Mouse (Mus musculus): Measurements from ENCODE around the gene Rps13. TPM values are rescaled to one million over a fixed set of nuclear protein-coding genes. Genes with fewer than 3 reads are reported as not detected.

Rps13 gene
- polyA plus RNA-seq, 1 experiment from 2014 or later, result 816 TPM

DNA sequence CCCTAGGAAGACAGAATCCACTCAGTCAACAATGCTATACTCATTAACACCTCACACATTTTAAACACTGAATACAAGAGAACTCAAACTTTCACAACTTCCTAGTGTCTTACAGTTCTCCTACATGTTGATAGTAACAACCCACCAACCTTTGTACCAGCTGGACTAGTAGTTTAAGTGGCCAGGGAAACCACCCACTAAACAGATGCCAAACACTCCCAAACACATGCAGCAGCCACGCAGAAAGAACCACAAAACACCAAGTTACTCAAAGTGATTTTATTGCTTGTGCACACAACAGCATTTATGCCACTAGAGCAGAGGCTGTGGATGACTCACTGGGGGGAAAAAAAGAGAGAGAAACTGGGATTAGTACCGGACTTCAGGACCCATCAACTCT, 2.7 kb downstream of the Rps13 start:
- H3K4me2 ChIP-seq (ENCODE audit: low read length), result no peak overlapping the region
- ATAC-seq (replicated peaks; ENCODE audit: low FRiP score, low read depth) (no peak), DNase-seq (ENCODE audit: low spot score) (no peak)
- no peaks in the 10 kb centered on the region for H3K9me3 ChIP-seq (replicated peaks; ENCODE audit: low read length)
- no peak overlapping the region for H3K9ac ChIP-seq (ENCODE audit: low read depth, low read length)
- no peaks in the 10 kb centered on the region for H3K27me3 ChIP-seq (ENCODE audit: insufficient read depth, low read length)
- 91% methylated on average over 2 of the region's 2 CpGs for WGBS
- H3K36me3 ChIP-seq (ENCODE audit: insufficient read depth, low read length), result peaks cover 28% of the 10 kb centered on the region
- no peak overlapping the region for H3K4me3 ChIP-seq (replicated peaks; ENCODE audit: low read depth, low read length)
- H3K4me1 ChIP-seq (replicated peaks; ENCODE audit: insufficient read depth, low read length), result 0 out of 2 replicates have a peak, but pooled peaks cover 4% of the 10 kb centered on the region
- no peak overlapping the region for H3K27ac ChIP-seq
- TF ChIP-seq CTCF (IDR thresholded peaks at IDR 0.05; ENCODE audit: low read depth), result no peak

- Histone ChIP-seq H3K4me1 (replicated peaks; ENCODE audit: insufficient read depth, low read length) (0 out of 2 replicates have a peak, but pooled peaks cover 4% of the 10 kb centered on the region), H3K27ac (no peak overlapping the region), H3K9ac (ENCODE audit: low read depth, low read length) (no peak overlapping the region), H3K4me2 (ENCODE audit: low read length) (no peak overlapping the region), H3K27me3 (ENCODE audit: insufficient read depth, low read length) (no peaks in the 10 kb centered on the region), H3K4me3 (replicated peaks; ENCODE audit: low read depth, low read length) (no peak overlapping the region), H3K9me3 (replicated peaks; ENCODE audit: low read length) (no peaks in the 10 kb centered on the region), H3K36me3 (ENCODE audit: insufficient read depth, low read length) (peaks cover 28% of the 10 kb centered on the region)
- no peak for TF ChIP-seq CTCF (IDR thresholded peaks at IDR 0.05; ENCODE audit: low read depth)
- WGBS, result 87% methylated on average over 4 of the region's 4 CpGs
- no peak for ATAC-seq (replicated peaks; ENCODE audit: low FRiP score, low read depth)
- DNase-seq (ENCODE audit: low spot score), result no peak
Observed at GRCm38 (mm10) chr7:116329858-116330257, 4.1 kb downstream of the Rps13 start.

- 72% methylated on average over 7 of the region's 7 CpGs for WGBS
- no peak for TF ChIP-seq CTCF (IDR thresholded peaks at IDR 0.05; ENCODE audit: low read depth)
- Histone ChIP-seq H3K27me3 (ENCODE audit: insufficient read depth, low read length) (no peaks in the 10 kb centered on the region), H3K4me1 (replicated peaks; ENCODE audit: insufficient read depth, low read length) (0 out of 2 replicates have a peak, but pooled peaks cover 4% of the 10 kb centered on the region), H3K4me2 (ENCODE audit: low read length) (no peak overlapping the region), H3K27ac (no peak overlapping the region), H3K4me3 (replicated peaks; ENCODE audit: low read depth, low read length) (no peak overlapping the region), H3K36me3 (ENCODE audit: insufficient read depth, low read length) (peaks cover 28% of the 10 kb centered on the region), H3K9me3 (replicated peaks; ENCODE audit: low read length) (no peaks in the 10 kb centered on the region), H3K9ac (ENCODE audit: low read depth, low read length) (no peak overlapping the region)
- DNase-seq (ENCODE audit: low spot score), result no peak
- no peak for ATAC-seq (replicated peaks; ENCODE audit: low FRiP score, low read depth)
Observed at GRCm38 (mm10) chr7:116328777-116329176, 5.2 kb downstream of the Rps13 start.

- H3K9ac ChIP-seq (ENCODE audit: low read depth, low read length), result no peak overlapping the region
- peaks cover 28% of the 10 kb centered on the region for H3K36me3 ChIP-seq (ENCODE audit: insufficient read depth, low read length)
- H3K4me3 ChIP-seq (replicated peaks; ENCODE audit: low read depth, low read length), result no peak overlapping the region
- H3K9me3 ChIP-seq (replicated peaks; ENCODE audit: low read length), result no peaks in the 10 kb centered on the region
- no peak overlapping the region for H3K27ac ChIP-seq
- DNase-seq (ENCODE audit: low spot score) (no peak), ATAC-seq (replicated peaks; ENCODE audit: low FRiP score, low read depth) (no peak)
- TF ChIP-seq CTCF (IDR thresholded peaks at IDR 0.05; ENCODE audit: low read depth), result no peak
- no peaks in the 10 kb centered on the region for H3K27me3 ChIP-seq (ENCODE audit: insufficient read depth, low read length)
- H3K4me2 ChIP-seq (ENCODE audit: low read length), result no peak overlapping the region
- 86% methylated on average over 5 of the region's 5 CpGs for WGBS
- 0 out of 2 replicates have a peak, but pooled peaks cover 4% of the 10 kb centered on the region for H3K4me1 ChIP-seq (replicated peaks; ENCODE audit: insufficient read depth, low read length)
Observed at GRCm38 (mm10) chr7:116327901-116328300, 6.1 kb downstream of the Rps13 start.

DNA sequence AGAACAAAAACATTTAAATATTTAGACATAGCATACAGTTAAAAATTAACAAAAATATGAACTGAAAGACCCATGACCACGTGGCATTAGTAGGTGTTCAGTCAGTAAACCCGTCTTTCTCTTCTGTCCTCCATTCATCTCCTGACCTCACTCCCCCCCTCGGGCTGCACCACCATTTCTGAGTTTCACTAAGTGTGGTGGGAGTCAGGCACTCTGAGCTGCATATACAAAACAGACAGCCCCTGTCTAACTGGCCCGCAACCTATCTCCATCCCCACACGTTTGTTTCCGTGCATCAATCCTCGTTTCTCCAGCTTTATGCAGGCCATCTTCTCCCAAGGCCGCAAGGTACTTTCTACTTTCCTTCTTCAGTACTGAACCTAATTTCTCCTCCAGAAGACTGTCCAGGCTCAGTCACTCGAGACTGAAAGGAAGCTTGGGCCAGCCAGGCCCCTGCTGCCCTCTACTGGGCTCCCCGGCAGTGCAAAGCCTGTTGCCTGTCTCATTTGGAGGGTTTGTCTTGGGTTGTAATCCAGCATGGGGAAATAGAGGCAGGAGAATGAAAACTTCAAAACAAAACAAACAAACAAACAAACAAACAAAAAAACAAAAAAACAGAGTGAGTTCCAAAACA, 10.5 kb downstream of the Rps13 start:
- H3K4me1 ChIP-seq (replicated peaks; ENCODE audit: insufficient read depth, low read length), result no peaks in the 10 kb centered on the region
- no peak overlapping the region for H3K9ac ChIP-seq (ENCODE audit: low read depth, low read length)
- no peak overlapping the region for H3K4me3 ChIP-seq (replicated peaks; ENCODE audit: low read depth, low read length)
- peak; percentile 96 for TF ChIP-seq CTCF (IDR thresholded peaks at IDR 0.05; ENCODE audit: low read depth)
- peak; percentile 71; the same call in 1 of the 2 replicates for ATAC-seq (replicated peaks; ENCODE audit: low FRiP score, low read depth)
- 23% methylated on average over 10 of the region's 10 CpGs for WGBS
- DNase-seq (ENCODE audit: low spot score), result peak; percentile 89
- H3K9me3 ChIP-seq (replicated peaks; ENCODE audit: low read length), result no peaks in the 10 kb centered on the region
- H3K36me3 ChIP-seq (ENCODE audit: insufficient read depth, low read length), result no peaks in the 10 kb centered on the region
- H3K27ac ChIP-seq, result no peak overlapping the region
- no peak overlapping the region for H3K4me2 ChIP-seq (ENCODE audit: low read length)
- no peaks in the 10 kb centered on the region for H3K27me3 ChIP-seq (ENCODE audit: insufficient read depth, low read length)

- WGBS, result 16% methylated on average over 9 of the region's 9 CpGs
- no peak overlapping the region for H3K9ac ChIP-seq (ENCODE audit: low read depth, low read length)
- no peaks in the 10 kb centered on the region for H3K27me3 ChIP-seq (ENCODE audit: insufficient read depth, low read length)
- H3K4me3 ChIP-seq (replicated peaks; ENCODE audit: low read depth, low read length), result no peak overlapping the region
- peak overlapping the region; percentile 25; the same call in 1 of the 2 replicates for H3K4me2 ChIP-seq (ENCODE audit: low read length)
- no peaks in the 10 kb centered on the region for H3K4me1 ChIP-seq (replicated peaks; ENCODE audit: insufficient read depth, low read length)
- peak; percentile 58 for DNase-seq (ENCODE audit: low spot score)
- H3K9me3 ChIP-seq (replicated peaks; ENCODE audit: low read length), result no peaks in the 10 kb centered on the region
- peak; percentile 35 for ATAC-seq (replicated peaks; ENCODE audit: low FRiP score, low read depth)
- no peaks in the 10 kb centered on the region for H3K36me3 ChIP-seq (ENCODE audit: insufficient read depth, low read length)
- 0 out of 2 replicates have a peak, but pooled peaks have one; percentile 17 for TF ChIP-seq CTCF (IDR thresholded peaks at IDR 0.05; ENCODE audit: low read depth)
- H3K27ac ChIP-seq, result peak overlapping the region; percentile 91
Observed at GRCm38 (mm10) chr7:116309456-116309855, 24.5 kb downstream of the Rps13 start.
